Mouse (Mus musculus) adrenal gland, postnatal 4 days (tissue): ENCODE measurements around the gene Ptpn14. TPM values are rescaled to one million over a fixed set of nuclear protein-coding genes. Genes with fewer than 3 reads are reported as not detected.

Source experiments
- DNase-seq, 2 experiments: peaks; one replicate each; pipeline ENCODE4 v3.0.0; 2021 to 2022; ENCODE audit warnings: low spot score in 2 of 2, mixed read lengths in 2 of 2
- total RNA-seq, 2 experiments: library from RNA; stranded (reverse); gene quantifications; 2 replicates each; pipeline ENCODE4 v1.2.3; 2021

The Ptpn14 gene
- total RNA-seq, 2 experiments from 2014 or later = 20.7 to 33.7 TPM

DNA sequence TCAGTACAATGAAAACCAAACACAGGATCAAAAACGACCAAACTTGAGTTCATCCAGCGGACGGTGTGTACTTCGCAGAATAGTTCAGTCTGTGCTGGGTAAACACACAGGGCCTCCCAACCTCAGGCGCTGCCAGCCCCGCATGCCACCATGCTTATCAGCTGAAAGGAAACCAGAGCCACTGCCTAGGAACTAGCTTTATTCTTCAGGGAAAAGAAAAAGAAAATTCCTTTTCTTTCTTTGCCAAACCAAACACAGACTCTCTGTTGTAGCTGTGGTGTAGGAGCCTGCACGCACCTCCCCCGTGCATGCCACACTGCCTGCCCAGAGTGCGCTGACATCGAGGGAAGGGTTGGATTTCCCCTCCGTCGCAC, 132.9 kb downstream of the Ptpn14 start:
- DNase-seq = no peak

DNA sequence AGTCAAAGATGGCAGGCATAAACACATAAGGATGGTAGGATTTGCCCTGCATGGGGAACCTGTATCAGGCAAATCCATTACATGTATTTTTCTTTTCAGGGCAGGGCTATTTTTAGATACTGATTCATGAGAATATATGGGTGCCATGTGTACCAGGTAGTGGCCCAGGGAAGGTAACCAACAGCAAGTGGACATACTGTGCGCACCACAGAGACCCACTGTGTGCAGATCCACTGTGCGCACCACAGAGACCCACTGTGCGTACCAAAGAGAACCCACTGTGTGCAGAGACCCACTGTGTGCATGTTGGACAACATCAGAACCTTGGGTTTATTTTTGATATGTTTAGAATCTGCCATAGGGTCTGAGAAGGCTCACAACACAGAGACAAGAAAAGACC, 135.7 kb downstream of the Ptpn14 start:
- DNase-seq = no peak

DNA sequence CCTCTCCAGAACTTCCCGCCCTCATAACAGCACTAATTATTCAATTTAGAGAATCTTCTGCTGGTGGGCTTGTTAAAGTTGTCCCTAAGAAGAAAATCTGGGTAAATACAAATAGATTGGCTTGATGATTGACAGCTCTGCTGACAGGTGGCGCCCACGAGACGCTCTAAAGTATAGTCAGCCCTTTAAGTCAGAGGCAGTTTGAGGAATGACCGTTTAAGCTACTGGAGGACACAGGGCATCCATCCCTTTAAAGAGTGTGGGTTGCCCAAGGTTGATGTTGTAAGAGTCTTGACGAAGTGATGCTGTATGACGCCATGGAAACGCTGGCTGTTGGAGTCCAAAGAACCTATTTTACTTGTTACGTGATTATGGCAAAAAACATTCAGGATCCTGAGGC, 136.2 kb downstream of the Ptpn14 start:
- DNase-seq = no peak

DNA sequence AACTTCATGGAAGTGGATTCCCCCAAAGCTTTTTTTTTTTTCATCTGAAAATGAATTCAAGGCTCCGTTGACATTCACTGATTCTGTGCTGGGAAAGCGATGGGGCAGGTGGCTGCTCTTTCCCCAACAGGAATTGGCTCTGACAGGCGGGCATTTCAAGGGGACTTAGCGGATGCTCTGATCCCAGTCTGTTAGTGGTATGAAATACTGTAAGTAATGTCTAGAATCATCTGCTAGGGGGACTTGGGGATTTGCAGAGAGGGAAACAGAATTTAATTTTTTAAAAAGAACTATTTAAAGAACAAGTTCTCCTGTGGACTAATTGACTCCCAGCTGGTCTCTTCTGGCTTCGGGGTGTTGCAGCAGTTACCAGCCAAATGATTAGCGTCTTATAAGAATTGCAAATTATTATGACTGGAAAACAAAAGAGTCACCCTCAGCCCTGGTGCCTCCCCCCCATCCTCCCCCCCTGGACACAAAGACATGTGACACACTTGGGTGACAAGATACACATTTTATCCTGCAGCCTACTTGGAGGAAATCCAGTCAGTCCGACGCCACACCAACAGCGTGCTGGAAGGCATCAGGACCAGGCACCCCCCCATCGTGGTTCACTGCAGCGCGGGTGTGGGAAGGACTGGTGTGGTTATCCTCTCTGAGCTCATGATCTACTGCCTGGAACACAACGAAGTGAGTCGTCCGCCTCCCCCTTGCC, 136.9 kb downstream of the Ptpn14 start:
- no peak for DNase-seq

DNA sequence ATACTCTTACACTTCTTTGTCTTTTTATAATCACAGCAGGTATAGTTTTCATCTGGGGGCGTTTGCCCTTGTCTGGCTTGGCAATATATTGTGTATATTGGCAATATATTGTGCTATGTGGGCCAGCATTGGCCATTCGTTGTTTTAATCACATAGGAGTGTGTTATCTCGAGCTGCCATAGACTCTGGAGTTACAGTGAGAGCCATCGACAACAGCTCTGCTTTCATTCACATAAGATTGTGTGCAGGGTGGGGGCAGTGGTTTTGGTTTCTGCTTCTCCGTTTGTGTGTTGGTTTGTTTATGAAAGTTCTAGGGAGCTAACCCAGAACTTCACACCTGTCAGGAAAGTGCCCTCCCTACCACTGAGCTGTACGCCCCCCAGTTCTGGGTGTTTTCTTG, 138.6 kb downstream of the Ptpn14 start:
- no peak for DNase-seq

DNA sequence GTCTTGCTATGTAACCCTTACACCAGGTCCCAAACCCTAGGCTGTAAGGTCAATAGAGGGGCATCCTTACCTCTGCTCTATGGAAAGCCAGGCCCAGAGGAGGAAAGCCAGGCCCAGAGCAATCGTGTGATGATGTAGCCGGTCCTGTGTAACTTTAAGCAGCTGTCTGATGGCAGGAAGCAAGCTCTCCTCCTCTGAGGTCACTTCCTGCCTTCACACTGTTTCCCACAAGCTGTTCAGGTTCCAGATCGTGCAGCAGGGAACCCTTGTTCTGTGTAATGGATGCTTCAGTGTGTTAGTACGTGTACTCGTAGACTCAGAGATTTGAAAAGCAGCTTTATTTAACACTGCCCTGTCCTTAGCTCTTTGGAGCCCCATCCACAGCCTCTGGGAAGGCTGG, 139.0 kb downstream of the Ptpn14 start:
- DNase-seq = no peak

DNA sequence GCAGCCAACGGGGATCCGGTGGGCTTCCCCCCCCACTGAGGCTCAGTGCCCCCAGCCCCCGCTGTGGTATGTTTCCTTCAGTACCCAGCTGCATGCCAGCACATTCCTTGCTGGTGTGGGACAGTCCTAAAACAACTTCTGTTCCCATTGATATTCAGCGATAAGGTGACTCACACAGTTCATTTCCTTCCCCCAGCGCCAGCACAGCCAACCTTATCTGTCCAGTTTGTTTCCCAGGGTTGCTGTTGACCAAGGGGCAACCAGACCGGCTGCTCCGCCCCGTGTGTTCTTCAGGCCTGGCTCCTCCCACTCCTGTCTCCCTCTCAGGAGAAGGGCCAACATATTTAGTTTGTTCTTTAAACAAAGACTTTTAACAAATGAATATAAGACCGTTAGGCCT, 139.4 kb downstream of the Ptpn14 start:
- DNase-seq = peak in 1 of 2 experiments; percentile 34

DNA sequence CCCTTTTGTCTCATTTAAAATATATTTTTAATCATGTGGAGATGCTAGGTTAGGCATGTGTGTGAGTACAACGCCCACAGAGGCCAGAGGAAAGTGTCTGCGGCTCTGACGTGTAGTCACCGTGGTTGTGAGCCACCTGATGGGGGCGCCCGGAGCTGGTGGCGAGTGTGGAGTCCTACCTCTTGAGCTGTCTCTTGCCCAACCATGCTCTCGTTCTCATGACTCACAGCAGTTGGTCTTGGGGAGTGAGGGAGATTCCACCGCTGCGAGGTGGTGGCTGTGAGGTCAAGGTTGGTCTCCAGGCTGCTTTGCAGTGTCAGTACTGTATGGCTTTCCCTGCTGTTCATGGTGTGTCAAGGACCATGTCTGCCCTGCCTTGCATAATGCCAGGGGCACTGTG, 140.0 kb downstream of the Ptpn14 start:
- no peak for DNase-seq

DNA sequence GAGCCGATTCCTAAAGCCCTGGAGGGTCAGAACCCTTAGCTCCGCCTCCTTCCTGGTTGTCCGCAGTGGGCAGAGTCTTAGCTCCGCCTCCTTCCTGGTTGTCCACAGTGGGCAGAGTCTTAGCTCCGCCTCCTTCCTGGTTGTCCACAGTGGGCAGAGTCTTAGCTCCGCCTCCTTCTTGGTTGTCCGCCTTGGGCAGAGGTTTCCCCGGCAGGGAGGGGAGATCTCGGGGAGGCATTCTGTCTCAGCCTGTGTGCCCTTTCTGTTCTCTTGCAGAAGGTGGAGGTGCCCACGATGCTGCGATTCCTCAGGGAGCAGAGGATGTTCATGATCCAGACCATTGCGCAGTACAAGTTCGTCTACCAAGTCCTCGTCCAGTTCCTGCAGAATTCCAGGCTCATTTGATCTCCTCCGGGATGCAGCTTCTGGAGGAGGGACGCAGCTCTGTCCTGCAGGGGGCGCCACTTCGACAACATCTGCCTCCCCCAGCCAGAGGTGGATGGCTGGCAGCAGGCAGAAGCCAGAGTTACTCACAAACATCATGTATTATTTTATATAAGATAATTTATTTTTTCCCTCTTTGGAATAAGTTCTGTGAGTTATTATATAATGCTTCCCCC, 141.7 kb downstream of the Ptpn14 start:
- DNase-seq = no peak

DNA sequence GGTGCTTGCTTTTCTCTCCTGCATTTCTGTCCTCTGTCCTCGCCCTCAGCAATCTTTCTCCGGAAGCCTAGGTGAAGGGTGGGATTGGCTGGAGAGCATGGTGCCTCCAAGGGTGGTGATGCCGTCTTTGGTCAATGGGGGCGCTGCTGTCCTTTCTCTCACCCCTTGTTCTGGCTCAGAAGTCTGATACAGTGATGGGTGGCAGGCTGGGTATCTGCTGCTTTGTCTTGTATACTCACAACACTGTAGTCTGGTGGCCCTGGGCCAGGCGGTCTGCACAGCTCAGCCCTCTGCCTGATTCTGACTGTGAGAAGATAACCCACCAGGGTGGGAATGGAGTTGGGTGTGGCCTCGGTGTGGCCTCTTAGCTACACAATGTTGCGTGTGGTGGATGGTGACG, 142.5 kb downstream of the Ptpn14 start:
- DNase-seq = no peak

DNA sequence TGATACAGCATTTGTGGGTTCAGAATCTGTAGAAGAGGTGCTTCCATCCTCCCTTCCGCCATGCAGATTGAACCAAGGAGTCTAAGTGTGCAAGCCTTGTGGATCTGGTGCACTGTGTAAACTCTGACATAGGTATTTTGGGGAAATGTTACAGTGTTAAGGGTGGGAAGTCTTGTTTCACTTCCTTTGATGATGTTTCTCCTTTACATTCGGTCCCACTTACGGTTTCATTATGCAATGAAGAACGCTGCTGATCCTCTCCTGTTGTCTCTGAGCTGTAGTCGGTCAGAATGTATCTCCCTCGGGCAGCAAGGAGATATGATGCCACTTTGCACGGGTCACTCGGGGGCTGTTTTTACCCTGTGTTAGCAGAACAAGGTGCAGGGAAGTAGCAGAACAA, 143.6 kb downstream of the Ptpn14 start:
- DNase-seq = no peak

DNA sequence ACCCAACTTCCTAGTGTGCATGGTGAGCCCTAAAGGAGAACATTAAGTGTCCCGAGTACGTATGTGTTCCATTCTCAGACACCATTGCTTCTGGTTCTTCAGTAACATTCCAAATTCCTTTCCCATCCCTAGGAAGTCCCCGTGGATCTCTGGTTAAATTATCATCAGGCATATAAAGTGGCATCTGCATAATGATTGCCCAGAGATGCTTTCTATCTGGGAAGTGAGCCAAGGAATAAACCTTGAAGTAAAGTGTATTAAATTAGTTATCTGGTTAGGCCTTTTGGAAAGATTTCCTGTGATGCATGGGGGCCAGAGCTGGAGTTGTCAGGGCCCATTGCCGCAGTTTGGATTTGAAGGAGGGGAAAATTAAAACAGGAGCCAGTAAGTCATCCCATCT, 144.0 kb downstream of the Ptpn14 start:
- no peak for DNase-seq

DNA sequence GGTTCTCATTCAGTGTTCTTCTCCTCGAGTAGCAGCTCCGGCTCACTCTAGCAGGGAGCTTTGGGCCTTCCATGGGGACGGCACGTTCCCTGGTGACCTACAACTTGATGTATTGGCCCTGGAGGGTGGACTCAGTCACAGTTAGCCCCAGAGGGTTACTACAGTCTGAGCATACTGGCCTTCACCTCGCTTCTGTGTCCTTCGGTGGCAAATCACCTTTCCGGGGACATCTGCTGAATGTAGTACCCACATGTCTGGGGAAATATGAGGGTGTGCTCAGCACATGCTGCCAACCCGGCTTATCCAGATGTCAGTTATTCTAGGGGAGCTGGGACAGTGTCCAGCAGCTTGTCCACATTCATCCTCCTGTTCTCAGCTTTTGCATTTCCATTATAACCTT, 145.5 kb downstream of the Ptpn14 start:
- DNase-seq = no peak

DNA sequence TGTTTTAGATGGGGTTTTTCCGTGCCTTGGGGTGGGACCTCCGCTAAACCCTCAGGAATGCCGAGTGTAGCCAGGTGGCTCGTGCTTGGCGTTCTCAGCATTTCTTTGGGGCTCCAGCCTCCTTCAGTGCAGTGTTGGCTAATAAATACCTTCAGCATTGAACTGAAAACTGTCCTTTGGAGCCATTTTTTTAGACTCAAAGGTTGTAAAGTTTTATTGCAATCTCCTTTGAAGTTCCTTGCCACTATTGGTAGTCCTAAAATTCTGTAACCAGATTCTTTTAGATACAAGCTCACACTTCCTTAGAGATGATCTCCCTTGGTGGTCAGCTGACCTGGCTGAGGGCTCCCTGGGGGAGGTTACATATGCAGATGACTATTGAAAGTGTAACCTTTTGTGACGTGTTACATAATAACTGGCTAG, 147.4 kb downstream of the Ptpn14 start:
- no peak for DNase-seq

DNA sequence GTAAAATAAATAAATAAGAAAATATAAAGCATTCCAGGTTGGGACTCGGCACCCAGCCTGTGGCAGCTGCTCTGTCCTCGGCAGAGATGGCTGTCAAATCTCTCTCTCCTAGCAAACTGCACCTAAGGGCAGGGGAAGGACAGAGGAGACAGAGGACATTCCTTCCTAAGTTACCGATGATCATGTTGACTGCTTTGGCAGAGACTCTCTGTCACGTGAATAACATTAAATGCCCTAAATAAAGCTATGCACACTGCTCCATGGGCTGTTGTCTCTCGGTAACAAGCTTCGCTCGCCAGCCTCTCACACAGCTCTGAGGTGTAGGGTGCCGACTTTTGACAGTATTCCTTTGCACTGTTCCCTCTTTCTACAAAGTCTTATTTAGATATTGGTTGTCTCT, 148.1 kb downstream of the Ptpn14 start:
- no peak for DNase-seq

DNA sequence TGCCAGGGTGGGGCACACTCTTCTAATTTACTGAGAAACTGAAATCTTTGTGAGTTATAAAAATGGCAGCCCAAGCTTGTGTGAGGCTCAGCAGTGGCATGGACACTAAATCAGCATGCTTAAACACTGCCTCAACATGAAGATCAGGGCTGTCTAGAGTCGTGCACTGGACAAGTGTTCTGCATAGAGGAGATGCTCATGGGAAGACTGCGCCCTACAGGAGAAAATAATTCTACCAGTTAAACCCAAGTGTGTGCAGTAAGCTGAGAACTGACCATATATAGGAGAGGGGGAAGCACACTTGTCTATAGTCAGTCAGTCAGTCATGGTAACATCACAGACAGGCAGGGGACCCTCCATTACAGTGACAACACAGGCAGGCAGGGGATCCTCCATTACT, 151.1 kb downstream of the Ptpn14 start:
- DNase-seq = no peak

DNA sequence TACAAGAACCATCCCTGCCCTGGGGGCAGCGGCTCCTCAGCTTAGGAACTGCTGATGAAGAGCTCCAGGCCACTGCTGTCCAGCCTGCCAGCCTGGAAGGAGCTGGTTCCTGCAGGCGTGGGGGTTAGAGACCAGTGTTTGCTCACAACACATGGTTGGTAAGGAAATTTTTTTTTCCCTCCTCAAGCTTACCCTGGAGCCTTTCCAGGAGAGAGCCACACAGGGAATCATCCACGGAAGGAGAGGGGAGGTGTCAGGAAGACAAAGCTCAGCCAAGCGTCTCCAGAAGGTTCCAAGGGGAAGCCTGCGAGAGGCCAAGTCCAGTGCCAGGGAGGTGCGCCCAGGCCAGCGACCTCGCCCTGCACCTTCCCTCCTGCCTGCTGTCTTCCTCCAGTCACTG, 151.9 kb downstream of the Ptpn14 start:
- no peak for DNase-seq

DNA sequence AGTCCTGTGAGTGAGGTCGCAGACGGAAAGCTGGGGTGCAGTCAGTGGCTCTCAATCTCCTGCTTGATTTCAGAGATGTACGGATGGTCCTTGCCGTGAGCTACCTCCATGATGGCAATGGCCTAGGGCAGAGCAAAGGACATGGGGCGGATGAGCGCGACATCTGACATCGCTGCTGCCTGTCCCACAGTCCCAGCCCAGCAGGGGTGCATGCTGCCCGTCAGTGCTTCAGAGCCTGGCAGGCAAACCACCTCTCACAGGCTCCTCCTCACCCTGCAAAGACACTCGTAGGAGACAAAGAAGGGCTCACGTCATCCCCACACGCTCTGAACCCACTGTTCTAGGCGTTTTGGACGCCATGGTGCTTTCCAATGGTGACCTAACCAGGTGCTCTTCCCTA, 152.7 kb downstream of the Ptpn14 start:
- DNase-seq = no peak

DNA sequence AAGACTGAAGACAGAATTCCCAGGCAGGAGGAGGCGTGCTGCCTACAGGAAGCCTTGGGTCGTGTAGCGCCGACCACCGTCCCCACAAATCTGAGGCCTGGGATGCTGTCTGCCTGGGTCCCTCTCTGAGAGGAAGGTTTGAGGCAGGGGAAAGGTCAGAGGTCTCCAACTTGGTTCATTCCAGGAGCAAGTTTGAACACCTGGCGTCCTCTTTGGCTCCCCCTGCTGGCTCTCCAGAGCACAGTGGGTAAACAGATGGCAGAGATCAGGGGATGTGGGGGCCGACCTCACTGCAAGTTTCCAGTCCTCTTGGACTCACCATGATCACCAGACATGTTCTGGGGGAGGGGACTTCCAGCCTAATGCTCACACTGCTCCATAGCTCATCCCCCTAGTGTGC, 154.8 kb downstream of the Ptpn14 start:
- DNase-seq = peak in 1 of 2 experiments; percentile 33

DNA sequence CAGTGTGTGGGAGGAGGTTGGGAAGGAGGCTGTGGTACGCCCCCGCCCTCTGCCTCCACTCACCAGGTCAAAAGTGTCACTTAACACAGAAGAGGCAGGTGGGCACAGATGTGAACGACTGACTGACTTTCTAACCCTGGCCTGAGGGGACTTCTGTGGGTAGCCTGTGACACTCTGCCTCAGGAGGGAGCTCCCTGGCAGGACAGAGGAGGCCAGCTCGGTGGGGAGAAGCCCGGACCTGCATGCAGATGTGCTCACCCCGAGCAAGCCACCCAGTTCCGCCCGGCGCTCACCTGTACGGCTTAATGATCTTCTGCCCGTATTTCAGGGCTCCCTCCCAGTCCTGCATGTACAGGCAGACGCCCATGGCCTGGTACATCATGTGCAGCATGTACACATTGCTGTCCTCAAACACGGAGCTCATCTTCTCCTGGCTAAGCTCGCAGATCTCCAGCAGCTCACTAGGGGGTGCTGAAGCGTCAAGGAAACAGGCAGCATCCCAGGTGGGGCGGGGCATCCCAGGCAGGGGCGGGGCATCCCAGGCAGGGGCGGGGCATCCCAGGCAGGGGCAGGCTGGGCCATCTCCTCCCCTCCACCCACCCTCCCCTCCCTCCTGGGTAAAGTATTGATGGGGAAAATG, 155.6 kb downstream of the Ptpn14 start:
- DNase-seq = peak; percentile 42 to 46

DNA sequence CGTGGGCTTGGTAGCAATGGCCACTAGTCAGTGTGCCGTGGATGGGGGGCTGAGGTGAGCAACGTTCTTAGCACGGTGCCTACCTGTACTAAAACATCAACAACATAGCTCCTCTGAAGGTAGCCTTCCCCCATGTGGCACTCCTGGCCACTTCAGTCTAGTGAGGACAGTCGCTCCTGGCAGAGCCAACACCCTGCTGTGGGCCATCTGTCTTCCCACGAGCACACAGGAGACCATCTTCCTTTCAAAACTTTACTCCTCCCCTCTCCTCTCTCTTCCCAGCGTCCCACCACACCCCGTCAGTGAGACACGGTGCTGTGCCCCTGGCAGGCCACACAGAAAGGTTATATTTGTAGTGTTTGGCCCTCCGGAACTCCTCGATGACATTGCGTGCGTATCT, 156.9 kb downstream of the Ptpn14 start:
- no peak for DNase-seq

DNA sequence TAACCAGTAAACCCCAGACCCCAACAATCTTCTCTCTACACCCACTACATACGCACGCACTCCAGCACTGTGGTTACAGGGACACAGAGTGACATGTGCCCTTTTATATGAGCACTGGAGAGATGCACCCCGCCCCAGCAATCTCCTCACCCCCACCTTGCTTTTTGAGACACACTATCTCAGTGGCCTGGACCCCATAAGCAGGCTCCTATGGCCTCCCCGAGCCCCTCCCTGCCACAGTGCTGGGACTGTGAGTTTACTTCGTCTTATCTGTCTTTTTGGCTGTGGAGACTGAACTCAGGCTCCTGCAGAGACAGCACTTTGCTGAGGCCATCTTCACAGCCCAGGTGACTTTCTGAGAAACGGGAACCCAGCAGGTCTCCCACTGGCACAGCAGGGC, 157.9 kb downstream of the Ptpn14 start:
- no peak for DNase-seq

DNA sequence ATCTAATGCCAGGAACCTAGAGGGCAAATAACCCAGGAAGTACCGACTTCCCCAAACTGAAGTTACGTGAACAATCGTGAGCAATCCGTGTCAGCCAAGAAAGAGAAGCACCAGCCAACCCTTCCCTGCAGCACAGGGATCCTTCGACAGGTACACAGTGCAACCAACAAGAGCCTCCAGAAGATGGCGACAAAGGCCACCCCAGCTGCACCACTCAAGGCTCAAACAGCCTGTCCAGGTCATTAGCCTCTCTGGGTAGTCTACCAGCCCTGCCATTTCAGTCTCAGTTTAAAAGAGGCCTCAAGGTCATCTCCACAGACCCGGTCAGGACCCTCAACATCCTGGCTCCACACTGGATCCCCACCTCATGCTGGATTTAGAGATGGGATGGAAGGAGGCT, 159.4 kb downstream of the Ptpn14 start:
- no peak for DNase-seq
